Mouse (Mus musculus): ENCODE measurements around the gene Rtl4. TPM values are rescaled to one million over a fixed set of nuclear protein-coding genes. Genes with fewer than 3 reads are reported as not detected.

The Rtl4 gene
- polyA plus RNA-seq (2014; fragmentation: Nextera tagmentation; extraction: Ambion mirVana): 0.08 TPM in 1 of 2 replicates, not detected in the other

DNA sequence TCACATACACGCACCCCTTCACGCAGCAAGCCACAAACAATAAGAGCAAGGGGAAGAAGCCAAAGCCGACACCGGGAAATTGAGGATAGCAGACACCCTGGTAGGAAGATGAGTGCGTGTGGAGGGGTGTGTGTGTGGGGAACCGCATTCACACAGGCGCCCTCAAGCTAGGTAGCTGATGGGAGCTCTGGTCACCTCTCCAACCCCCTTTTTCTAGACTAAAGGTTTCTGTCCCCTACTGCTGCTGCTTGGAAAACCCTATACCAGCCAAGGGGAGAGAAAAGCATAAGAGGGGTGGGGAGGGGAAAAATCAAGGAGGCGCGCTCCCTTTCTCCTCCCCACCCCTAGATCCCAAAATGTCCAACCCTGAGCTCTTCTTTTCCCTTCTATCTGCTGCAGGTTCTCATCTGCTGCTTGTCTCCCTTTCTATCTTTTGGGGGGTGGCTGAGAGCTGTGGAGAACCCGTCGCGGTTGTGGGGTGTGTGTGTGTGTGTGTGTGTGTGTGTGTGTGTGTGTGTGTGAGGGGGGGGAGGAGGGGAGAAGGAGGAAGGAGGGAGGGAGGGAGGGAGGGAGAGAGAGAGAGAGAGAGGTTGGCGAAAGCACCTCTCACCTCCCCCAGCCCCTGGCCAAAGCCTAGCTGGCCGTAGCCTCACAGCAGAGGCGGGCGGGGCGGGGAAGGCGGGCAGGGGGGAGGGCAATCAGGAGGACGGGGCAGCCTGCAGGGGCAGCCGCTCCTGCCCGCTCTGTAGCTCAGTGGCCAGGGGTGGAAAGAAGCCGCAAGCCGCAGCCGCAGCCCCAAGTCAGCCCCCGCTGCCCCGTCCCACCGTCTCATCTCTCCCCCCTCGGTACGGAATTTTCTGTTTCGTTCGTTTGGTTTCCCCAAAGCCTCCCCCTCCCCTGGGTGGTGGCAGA lies at the start of gene Rtl4:
Gene Rtl4 (plus strand): TSS at position 701 of the 912 bp plus-strand sequence.
- no peaks in the 10 kb centered on the region for H3K9me3 ChIP-seq (ENCODE audit: control insufficient read depth, low read length)
- peak within 1 kb of the TSS; percentile 10; the same call in 1 of the 2 replicates for H3K9ac ChIP-seq (ENCODE audit: low read length)
- no peaks in the 10 kb centered on the region for H3K36me3 ChIP-seq (ENCODE audit: control insufficient read depth, insufficient read depth, low read length)
- 37% methylated on average over 16 of the region's 31 CpGs for WGBS
- peak within 1 kb of the TSS; percentile 56 for H3K4me2 ChIP-seq (ENCODE audit: low read depth)
- ATAC-seq (ENCODE audit: insufficient read depth, low FRiP score, low TSS enrichment) (peak; percentile 69), DNase-seq (ENCODE audit: low spot score) (peak; percentile 31)
- H3K27me3 ChIP-seq (ENCODE audit: control insufficient read depth, insufficient read depth, low read length): peaks cover 15% of the 10 kb centered on the region
- H3K4me3 ChIP-seq (ENCODE audit: low read depth, low read length): peak within 1 kb of the TSS; percentile 35
- H3K27ac ChIP-seq (ENCODE audit: low read depth, low read length): no peak within 1 kb of the TSS
- H3K4me1 ChIP-seq (ENCODE audit: control insufficient read depth, insufficient read depth, low read length): no peaks in the 10 kb centered on the region

DNA sequence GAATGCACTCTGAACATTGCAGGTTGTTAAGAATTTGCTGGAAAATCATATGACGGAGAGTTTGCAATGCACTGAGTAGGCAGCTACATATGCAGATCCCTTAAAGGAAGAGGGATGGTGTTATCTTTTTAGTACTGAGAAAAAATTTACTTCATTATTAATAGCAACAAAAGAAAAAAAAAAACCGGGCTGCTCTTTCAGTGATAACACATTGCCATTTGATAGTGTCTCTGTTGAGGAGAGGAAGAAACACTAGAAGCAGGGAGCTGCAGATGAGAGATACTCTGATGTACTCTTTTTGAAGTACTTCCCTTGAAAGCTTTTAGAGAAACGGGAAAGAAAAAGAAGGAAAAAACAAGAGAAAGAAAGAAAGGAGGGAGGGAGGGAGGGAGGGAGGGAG lies 44.0 kb upstream of the Rtl4 start:
- ATAC-seq (ENCODE audit: insufficient read depth, low FRiP score, low TSS enrichment) (no peak), DNase-seq (ENCODE audit: low spot score) (no peak)
- Histone ChIP-seq H3K4me2 (ENCODE audit: low read depth) (no peak overlapping the region), H3K9me3 (ENCODE audit: control insufficient read depth, low read length) (no peaks in the 10 kb centered on the region), H3K9ac (ENCODE audit: low read length) (no peak overlapping the region), H3K27ac (ENCODE audit: low read depth, low read length) (no peak overlapping the region), H3K4me3 (ENCODE audit: low read depth, low read length) (no peak overlapping the region), H3K4me1 (ENCODE audit: control insufficient read depth, insufficient read depth, low read length) (no peaks in the 10 kb centered on the region), H3K36me3 (ENCODE audit: control insufficient read depth, insufficient read depth, low read length) (no peaks in the 10 kb centered on the region), H3K27me3 (ENCODE audit: control insufficient read depth, insufficient read depth, low read length) (no peaks in the 10 kb centered on the region)
- WGBS: 78% methylated on average over 2 of the region's 3 CpGs

DNA sequence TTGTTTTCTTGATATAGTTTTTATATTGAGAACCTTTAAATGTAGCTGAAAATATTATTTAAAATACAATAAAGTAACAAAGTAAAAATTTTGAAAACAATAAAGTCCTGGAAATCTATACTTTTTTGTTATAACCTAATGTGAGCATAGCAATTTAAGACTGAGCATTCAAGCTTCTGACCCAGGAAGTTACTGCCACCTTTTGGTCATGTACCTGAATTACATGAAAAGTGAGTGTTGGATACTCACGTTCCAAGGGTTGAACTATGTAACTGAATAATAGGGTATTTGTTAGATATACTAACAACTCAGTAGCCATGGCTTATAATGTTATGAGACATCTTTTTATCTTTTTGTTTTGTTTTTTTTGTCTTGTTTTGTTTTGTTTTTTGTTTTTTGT lies 43.3 kb upstream of the Rtl4 start:
- DNase-seq (ENCODE audit: low spot score) (no peak), ATAC-seq (ENCODE audit: insufficient read depth, low FRiP score, low TSS enrichment) (no peak)
- Histone ChIP-seq H3K27ac (ENCODE audit: low read depth, low read length) (no peak overlapping the region), H3K4me2 (ENCODE audit: low read depth) (no peak overlapping the region), H3K27me3 (ENCODE audit: control insufficient read depth, insufficient read depth, low read length) (no peaks in the 10 kb centered on the region), H3K4me1 (ENCODE audit: control insufficient read depth, insufficient read depth, low read length) (no peaks in the 10 kb centered on the region), H3K9ac (ENCODE audit: low read length) (no peak overlapping the region), H3K4me3 (ENCODE audit: low read depth, low read length) (no peak overlapping the region), H3K9me3 (ENCODE audit: control insufficient read depth, low read length) (no peaks in the 10 kb centered on the region), H3K36me3 (ENCODE audit: control insufficient read depth, insufficient read depth, low read length) (no peaks in the 10 kb centered on the region)
- WGBS: 36% methylated on average over 1 of the region's 1 CpGs

DNA sequence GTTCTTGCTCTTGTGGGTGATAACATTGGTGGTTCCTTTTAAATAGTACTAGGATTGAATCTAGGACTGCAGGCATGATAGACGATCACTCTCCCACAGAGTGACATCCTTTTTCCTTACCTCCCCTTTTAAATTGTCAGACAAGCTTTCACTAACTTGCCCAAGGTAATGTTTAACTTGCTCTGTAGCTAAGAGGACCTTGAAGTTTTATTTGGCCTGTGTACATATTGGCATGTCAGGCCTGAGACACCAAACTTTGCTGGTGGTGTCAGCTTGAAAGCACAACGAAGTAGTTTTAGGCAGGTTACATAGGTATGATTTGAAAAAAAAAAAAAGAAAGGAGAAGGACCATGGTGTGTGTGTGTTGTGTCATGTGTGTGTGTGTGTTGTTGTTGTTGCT lies 36.5 kb upstream of the Rtl4 start:
- Histone ChIP-seq H3K4me1 (ENCODE audit: control insufficient read depth, insufficient read depth, low read length) (no peaks in the 10 kb centered on the region), H3K4me3 (ENCODE audit: low read depth, low read length) (no peak overlapping the region), H3K27ac (ENCODE audit: low read depth, low read length) (no peak overlapping the region), H3K27me3 (ENCODE audit: control insufficient read depth, insufficient read depth, low read length) (no peaks in the 10 kb centered on the region), H3K9ac (ENCODE audit: low read length) (no peak overlapping the region), H3K4me2 (ENCODE audit: low read depth) (no peak overlapping the region), H3K9me3 (ENCODE audit: control insufficient read depth, low read length) (no peaks in the 10 kb centered on the region), H3K36me3 (ENCODE audit: control insufficient read depth, insufficient read depth, low read length) (no peaks in the 10 kb centered on the region)
- 71% methylated on average over 2 of the region's 2 CpGs for WGBS
- DNase-seq (ENCODE audit: low spot score) (no peak), ATAC-seq (ENCODE audit: insufficient read depth, low FRiP score, low TSS enrichment) (no peak)

DNA sequence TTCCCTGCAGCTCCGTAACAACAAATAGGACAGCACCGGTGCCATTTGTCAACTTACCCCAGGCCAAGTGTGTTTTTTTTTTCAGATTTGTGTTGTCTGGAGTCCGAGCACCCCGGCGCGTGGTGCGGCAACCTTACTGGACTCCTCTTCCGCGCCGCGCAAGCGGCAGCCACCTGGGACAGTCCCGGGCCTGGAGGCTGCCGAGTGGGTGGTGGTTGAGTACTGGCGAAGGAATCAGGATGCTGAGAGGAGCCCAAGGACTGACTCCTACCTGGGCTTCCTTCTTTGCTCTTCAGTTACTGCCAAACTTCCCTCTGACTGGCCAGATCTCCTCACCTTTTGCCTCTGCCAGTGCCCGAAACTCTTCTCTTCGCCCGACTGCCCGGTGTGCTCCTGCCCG lies 965 bp upstream of the Rtl4 start:
- peak; percentile 9 for DNase-seq (ENCODE audit: low spot score)

DNA sequence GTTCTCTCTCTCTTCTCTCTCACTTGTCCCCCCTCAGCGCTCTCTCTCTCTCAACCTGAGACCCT lies 733 bp upstream of the Rtl4 start, which contains the start of gene Trpc5:
Gene Trpc5 (minus strand): TSS at position 39 of the 65 bp plus-strand sequence.
- no peak within 1 kb of the TSS for H3K27ac ChIP-seq (ENCODE audit: low read depth, low read length)
- H3K9me3 ChIP-seq (ENCODE audit: control insufficient read depth, low read length): no peaks in the 10 kb centered on the region
- H3K27me3 ChIP-seq (ENCODE audit: control insufficient read depth, insufficient read depth, low read length): peaks cover 15% of the 10 kb centered on the region
- H3K9ac ChIP-seq (ENCODE audit: low read length): peak within 1 kb of the TSS; percentile 10; the same call in 1 of the 2 replicates
- no peaks in the 10 kb centered on the region for H3K4me1 ChIP-seq (ENCODE audit: control insufficient read depth, insufficient read depth, low read length)
- peak within 1 kb of the TSS; percentile 56 for H3K4me2 ChIP-seq (ENCODE audit: low read depth)
- no peaks in the 10 kb centered on the region for H3K36me3 ChIP-seq (ENCODE audit: control insufficient read depth, insufficient read depth, low read length)
- DNase-seq (ENCODE audit: low spot score) (no peak), ATAC-seq (ENCODE audit: insufficient read depth, low FRiP score, low TSS enrichment) (no peak)
- H3K4me3 ChIP-seq (ENCODE audit: low read depth, low read length): peak within 1 kb of the TSS; percentile 35
- 15% methylated on average over 1 of the region's 1 CpGs for WGBS

More for the DNA sequence above, 965 bp upstream of the Rtl4 start:
- 0 out of 2 replicates have a peak, but pooled peaks have one; percentile 35 for ATAC-seq (ENCODE audit: insufficient read depth, low FRiP score, low TSS enrichment)
- no peak overlapping the region for H3K27ac ChIP-seq (ENCODE audit: low read depth, low read length)
- H3K27me3 ChIP-seq (ENCODE audit: control insufficient read depth, insufficient read depth, low read length): peaks cover 15% of the 10 kb centered on the region
- H3K4me2 ChIP-seq (ENCODE audit: low read depth): peak overlapping the region; percentile 56
- H3K4me1 ChIP-seq (ENCODE audit: control insufficient read depth, insufficient read depth, low read length): no peaks in the 10 kb centered on the region
- H3K9me3 ChIP-seq (ENCODE audit: control insufficient read depth, low read length): no peaks in the 10 kb centered on the region
- H3K36me3 ChIP-seq (ENCODE audit: control insufficient read depth, insufficient read depth, low read length): no peaks in the 10 kb centered on the region
- 17% methylated on average over 20 of the region's 20 CpGs for WGBS
- peak overlapping the region; percentile 35 for H3K4me3 ChIP-seq (ENCODE audit: low read depth, low read length)
- H3K9ac ChIP-seq (ENCODE audit: low read length): no peak overlapping the region

DNA sequence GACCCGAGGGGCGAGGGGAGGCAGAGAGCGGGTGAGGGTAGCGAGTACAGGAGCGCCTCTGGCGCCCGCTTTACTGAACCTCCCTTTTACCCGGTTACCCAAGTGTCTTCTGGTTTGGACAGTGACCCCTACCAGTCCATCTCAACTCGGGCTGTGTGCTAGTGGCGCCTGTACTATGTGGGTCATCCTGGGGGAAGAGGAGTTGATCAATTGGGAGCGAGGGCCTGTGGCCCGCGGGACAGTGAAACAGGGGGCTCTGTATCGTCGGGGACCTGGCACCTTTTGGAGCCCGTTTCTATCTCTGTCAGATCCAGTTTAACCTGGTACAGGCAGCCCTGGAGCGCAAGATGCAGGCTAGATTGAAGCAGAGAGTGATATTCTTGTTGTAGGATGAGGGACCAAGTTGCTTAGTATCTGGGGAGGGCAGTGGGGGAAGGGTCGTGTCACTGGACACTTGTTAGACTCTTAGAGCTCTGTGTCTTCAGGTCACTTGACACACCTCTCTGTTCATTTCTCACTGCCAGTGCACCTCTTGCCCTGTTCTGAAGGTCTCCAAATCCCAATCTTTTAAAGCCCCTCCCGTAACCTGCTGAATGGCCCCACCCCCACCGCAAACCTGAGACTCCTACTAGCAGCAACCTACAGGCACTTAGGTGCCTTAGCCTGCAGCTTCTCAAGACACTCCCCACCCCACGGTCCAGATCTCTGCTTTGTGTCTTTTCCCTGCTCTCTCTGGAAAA lies 582 bp downstream of the Rtl4 start:
- Histone ChIP-seq H3K4me1 (ENCODE audit: control insufficient read depth, insufficient read depth, low read length) (no peaks in the 10 kb centered on the region), H3K27ac (ENCODE audit: low read depth, low read length) (no peak overlapping the region), H3K4me3 (ENCODE audit: low read depth, low read length) (peak overlapping the region; percentile 35), H3K9me3 (ENCODE audit: control insufficient read depth, low read length) (no peaks in the 10 kb centered on the region), H3K27me3 (ENCODE audit: control insufficient read depth, insufficient read depth, low read length) (peaks cover 15% of the 10 kb centered on the region), H3K36me3 (ENCODE audit: control insufficient read depth, insufficient read depth, low read length) (no peaks in the 10 kb centered on the region), H3K4me2 (ENCODE audit: low read depth) (peak overlapping the region; percentile 56), H3K9ac (ENCODE audit: low read length) (peak overlapping the region; percentile 10; the same call in 1 of the 2 replicates)
- ATAC-seq (ENCODE audit: insufficient read depth, low FRiP score, low TSS enrichment) (peak; percentile 31; the same call in 1 of the 2 replicates), DNase-seq (ENCODE audit: low spot score) (no peak)
- WGBS: 23% methylated on average over 18 of the region's 21 CpGs

DNA sequence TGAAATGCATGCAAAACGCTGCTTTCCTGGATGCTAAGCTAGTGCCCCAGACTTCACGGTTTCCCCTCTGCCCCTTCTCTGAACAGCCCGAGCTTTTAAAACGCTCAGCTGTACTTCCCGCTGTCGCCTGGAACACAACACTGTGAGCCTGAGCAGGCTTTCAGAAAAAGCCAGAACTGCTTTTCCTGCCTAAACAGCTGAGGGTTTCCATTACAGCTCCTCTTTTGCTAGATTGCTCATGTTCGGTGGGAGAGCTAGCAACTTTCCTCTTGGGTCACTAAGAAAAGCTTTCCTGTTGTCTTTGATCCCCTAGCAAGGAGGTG lies 1.1 kb downstream of the Rtl4 start:
- ATAC-seq (ENCODE audit: insufficient read depth, low FRiP score, low TSS enrichment): no peak

DNA sequence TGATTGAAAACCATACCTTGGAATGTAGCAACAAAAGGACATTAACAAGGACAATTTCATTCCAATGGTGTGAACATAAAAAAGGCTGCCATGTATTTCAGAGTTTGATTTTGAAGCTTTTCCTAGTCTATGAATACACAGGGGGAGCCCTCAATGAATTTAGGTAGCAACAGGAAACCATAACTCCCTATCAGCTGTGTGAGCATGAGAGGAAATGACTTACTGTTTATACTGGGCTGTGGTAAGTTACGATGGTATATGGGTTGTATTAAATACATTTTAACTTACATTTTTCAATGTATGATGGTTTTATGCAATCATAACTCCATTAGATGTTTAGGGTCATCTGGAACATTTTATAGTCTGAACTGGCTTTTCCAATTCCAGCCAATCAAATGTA lies 27.6 kb downstream of the Rtl4 start:
- H3K4me2 ChIP-seq (ENCODE audit: low read depth): no peak overlapping the region
- no peaks in the 10 kb centered on the region for H3K36me3 ChIP-seq (ENCODE audit: control insufficient read depth, insufficient read depth, low read length)
- no peak for ATAC-seq (ENCODE audit: insufficient read depth, low FRiP score, low TSS enrichment)
- no peak overlapping the region for H3K9ac ChIP-seq (ENCODE audit: low read length)
- H3K27ac ChIP-seq (ENCODE audit: low read depth, low read length): no peak overlapping the region
- WGBS: 97% methylated on average over 1 of the region's 1 CpGs
- no peak for DNase-seq (ENCODE audit: low spot score)
- no peaks in the 10 kb centered on the region for H3K27me3 ChIP-seq (ENCODE audit: control insufficient read depth, insufficient read depth, low read length)
- H3K9me3 ChIP-seq (ENCODE audit: control insufficient read depth, low read length): no peaks in the 10 kb centered on the region
- H3K4me1 ChIP-seq (ENCODE audit: control insufficient read depth, insufficient read depth, low read length): no peaks in the 10 kb centered on the region
- H3K4me3 ChIP-seq (ENCODE audit: low read depth, low read length): no peak overlapping the region

More for the DNA sequence above, 1.1 kb downstream of the Rtl4 start:
- Histone ChIP-seq H3K9ac (ENCODE audit: low read length) (no peak overlapping the region), H3K27me3 (ENCODE audit: control insufficient read depth, insufficient read depth, low read length) (peaks cover 15% of the 10 kb centered on the region), H3K9me3 (ENCODE audit: control insufficient read depth, low read length) (no peaks in the 10 kb centered on the region), H3K4me2 (ENCODE audit: low read depth) (peak overlapping the region; percentile 56; the same call in 1 of the 2 replicates), H3K4me3 (ENCODE audit: low read depth, low read length) (no peak overlapping the region), H3K4me1 (ENCODE audit: control insufficient read depth, insufficient read depth, low read length) (no peaks in the 10 kb centered on the region), H3K36me3 (ENCODE audit: control insufficient read depth, insufficient read depth, low read length) (no peaks in the 10 kb centered on the region), H3K27ac (ENCODE audit: low read depth, low read length) (no peak overlapping the region)
- peak; percentile 13 for DNase-seq (ENCODE audit: low spot score)
- WGBS: 14% methylated on average over 7 of the region's 7 CpGs
